Mouse (Mus musculus): ENCODE results near the gene C530025M09Rik.
A peak's percentile ranks its signal among the peaks of the same experiment; 100 is the strongest.

The C530025M09Rik gene

DNA sequence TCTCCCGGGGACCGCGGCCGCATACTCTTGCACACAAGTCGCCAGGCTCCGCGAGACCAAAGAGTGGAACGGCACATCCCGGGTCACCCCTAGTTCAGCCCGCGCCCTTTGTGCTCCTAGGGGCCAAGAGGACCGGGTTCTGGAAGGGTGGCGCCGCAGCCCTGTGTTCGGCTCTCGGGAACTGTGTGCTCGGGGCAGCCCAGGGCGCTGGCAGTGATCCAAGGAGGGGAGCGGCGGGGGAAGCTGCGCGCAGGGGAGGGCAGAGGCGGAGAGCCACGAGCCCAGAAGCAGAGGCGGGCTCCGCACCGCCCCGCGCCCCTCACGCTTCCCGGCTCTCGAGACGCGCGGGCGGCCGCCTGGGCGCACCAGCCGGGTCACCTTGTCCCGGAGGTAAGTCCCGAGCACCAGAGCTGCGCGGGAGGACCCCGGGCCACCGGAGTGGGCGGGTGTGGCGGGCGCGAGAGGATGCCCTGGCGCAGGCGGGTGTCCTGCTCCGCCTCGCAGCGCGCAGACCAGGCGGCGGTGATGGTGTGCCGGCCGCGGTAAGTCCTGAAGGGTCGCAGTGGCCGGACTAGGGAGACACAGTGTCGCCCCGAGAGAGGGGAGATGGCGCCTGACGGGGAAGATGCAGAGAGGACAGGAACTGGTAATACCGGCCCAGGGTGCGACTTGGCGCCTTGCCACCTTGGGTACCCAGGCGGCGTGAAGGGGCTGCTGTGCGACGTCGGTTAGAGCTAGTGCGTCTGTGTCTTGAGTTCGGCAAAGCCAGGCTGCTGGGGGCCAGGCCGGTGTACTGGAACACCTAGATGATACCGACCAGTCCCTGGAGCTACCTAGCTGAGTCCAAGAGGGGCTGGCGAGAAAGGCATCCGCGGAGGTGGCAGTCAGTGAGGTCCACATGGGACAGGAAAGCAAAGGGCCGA lies at the start of gene C530025M09Rik:
Gene C530025M09Rik (minus strand): TSS at position 678 of the 923 bp plus-strand sequence.
- peak; percentile 25 for DNase-seq (ENCODE audit: low spot score)

DNA sequence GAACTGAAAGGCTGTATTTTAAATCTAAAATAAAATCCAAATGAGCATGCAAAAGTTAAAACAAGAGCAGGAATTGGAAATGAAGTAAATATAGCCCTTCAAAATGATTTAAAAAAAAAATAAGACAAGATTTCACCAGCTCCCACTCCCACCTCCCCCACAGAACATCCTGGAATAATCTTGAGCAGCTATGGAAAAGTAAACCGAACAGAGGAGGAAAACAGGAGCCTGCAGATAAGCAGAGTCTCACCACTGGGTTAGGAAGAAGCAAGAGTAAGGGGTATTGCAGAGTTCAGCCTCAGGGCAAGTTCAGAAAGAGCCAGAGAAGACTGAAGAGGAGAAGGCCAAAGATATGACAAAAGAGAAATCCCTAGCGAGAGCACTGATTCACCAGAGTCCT lies 46.9 kb upstream of the C530025M09Rik start:
- no peak for DNase-seq (ENCODE audit: low spot score)

DNA sequence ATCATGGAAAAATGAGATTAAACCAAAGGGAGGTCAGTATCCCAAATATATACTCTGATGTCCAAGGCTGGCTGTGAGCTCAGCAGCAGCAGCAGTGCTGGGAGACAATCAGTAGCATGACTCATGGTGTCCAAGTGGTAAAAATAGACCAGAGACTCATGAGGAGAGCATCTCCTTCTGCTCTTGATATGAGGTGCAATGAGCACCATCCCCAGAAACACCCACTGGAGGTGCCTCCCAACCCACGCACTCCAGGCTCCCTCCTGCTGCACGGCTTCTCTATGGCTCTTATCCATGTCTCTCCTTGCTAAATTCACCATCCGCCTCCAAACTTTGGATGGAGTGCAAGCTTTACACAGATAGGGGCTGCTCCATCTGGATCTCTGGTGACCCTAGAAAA lies 42.3 kb upstream of the C530025M09Rik start:
- DNase-seq (ENCODE audit: low spot score), result no peak

DNA sequence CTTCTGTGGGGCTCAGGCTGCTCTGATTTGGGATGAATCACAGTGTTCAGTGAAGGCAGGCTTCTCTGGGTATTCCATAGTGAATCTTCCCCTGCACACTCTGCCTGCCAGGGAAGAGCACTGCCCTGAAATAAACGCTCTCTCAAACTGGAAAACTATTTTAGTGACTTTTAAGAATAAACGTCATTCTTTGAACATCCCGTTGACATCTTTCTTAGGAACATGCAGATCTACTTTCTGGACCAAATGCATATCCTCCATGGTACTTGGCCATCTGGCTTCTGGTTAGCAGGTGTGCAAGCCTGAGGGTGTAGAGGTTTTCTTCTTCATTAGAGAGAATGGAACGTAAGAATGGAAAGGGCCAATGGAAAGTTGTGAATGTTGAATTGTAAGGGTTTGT lies 41.5 kb upstream of the C530025M09Rik start:
- DNase-seq (ENCODE audit: low spot score), result no peak

DNA sequence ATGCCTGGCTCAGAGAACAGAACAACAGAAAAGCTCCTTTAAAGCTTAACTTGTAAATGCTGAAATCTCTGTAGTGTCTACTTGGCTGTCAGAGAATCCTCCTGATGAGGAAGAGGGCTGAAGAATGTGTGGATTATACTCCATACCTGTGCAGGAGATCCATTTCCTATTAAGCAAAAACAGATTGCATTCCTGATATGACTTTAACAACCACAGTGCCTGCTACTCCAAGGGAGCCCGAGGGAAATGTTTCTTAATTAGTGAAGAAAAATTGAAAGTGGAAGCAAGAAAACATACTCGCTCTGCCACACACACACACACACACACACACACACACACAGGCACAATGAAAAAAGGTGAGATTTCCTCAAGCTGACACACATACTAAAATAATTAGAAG lies 39.5 kb upstream of the C530025M09Rik start:
- DNase-seq (ENCODE audit: low spot score), result no peak

DNA sequence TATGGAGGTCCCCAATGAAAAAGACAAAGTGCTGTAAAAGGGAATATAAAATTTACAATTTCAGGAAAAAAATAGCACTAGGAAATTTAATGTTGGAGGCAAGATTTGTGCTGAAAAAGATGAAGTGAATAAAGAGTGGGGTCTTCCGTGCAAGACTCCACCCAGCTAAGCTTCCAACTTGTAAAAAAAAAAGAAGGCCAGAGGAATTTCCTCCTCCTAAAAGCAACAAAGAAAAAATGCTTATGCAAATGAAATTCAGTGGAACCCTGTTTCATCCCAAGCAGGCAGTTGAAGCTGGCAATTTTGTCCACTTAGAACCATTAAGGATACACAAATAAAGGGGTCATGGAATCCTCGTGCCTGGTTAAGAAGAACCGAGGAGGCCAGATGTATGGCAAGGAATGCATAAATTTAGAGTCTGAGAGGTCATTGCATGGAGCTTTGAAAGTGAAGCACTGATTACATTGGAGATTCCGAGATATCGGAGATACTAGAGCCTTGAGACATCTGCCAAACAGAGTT lies 35.0 kb upstream of the C530025M09Rik start:
- no peak for DNase-seq (ENCODE audit: low spot score)

DNA sequence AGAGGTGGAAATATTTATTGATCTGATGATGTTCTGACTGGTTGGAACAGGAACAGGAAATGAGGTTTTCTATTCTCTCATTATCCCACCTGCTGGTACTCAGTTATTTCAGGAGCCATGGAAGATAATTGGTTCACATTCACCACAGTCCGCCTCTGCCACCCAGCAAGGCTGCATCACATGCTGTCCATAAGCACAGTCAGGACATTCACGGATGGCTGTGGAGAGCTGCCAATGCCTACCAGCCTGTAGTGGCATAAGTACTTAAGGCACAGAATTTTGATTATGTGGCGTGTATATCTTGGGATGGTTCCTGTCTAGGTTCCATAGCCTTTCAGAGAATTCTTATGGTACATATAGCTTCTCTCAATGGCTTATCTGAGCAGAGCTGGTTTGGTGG lies 30.0 kb upstream of the C530025M09Rik start:
- DNase-seq (ENCODE audit: low spot score), result no peak

DNA sequence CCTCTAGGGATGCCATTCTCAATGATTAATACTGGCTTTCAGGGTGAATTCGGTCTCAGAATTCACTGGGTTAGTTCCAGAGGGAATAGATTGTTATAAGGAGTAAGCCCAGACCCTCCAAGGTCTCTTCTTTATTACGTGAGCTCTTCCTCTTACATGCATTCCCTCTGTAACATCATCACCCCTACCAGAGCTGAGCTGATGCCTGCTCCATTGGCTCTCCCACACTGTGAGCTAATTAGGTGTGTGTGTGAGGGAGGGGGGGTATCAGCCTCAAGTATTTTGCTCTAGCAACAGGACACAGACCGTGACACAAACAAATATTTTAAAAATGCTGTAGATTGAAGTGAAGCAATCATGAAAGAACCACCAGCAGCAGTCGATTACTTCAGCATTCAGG lies 17.8 kb upstream of the C530025M09Rik start:
- DNase-seq (ENCODE audit: low spot score), result no peak

DNA sequence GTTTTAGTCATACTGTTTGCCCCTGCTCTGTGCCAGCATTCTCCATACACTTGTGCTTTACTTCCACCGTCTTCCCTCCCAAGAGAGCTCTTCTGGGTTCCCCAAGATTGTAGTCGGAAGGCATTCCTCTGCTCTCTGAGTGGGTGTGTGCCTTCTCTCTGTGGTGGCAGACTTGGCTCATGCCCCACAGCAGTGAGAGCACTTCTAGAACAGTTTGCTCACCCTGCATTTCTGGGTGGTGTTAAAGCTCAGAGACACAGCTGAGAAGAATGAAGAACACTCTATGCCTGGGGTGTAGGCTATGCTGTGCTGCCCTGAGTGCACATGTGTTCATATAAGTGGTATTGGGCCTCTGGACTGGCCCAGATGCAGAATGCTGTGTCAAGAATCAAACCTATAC lies 13.6 kb upstream of the C530025M09Rik start:
- DNase-seq (ENCODE audit: low spot score), result no peak

DNA sequence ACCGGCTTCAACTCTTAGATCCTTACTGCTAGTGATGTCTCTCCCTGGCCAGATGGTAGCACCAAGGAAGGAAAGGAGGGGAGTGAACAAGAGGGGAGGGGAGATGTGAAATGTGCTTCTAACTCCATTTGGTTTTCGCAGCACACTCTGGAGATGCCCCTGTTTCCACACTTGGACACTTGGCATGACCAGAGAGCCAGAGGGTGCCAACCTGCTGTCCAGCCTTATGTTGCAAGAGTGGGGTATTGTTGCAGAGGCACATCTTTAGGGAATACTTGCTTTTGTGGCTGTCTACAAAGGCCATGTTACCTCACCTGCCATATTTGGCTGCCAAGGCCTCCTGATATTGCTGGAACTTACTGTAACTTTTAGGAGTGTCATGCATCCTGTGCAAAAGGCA lies 8.7 kb upstream of the C530025M09Rik start:
- DNase-seq (ENCODE audit: low spot score), result no peak

DNA sequence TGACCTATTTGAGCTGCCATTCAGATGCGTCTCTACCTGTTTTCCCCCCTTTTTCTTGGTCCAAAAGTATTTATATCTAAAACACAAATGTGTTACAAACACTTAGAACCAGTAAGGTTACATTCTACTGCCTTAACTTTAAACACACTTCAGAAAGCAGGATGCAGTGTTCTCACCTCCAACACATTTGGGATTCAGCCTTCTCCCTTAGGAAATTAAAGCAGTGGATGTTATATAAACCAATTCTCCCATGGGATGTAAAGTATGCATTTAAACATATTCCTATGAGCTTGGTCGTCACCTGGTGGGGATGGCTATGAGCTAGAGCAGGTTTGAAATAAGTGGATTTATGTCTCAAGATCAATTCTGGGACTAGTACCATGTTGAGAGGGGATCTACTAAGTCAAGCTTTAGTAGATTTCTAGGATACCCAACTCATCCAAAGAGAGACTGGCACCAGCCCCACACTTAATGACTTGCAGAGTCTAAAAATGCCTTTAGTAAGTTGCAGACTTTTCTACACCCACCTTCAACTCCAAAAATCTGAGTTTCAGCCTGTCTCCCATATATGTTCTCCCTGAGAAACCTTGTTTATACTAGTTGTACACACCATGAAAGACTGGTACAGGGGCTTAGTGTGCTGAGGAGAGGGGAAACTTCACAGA lies 5.6 kb upstream of the C530025M09Rik start:
- DNase-seq (ENCODE audit: low spot score), result no peak

DNA sequence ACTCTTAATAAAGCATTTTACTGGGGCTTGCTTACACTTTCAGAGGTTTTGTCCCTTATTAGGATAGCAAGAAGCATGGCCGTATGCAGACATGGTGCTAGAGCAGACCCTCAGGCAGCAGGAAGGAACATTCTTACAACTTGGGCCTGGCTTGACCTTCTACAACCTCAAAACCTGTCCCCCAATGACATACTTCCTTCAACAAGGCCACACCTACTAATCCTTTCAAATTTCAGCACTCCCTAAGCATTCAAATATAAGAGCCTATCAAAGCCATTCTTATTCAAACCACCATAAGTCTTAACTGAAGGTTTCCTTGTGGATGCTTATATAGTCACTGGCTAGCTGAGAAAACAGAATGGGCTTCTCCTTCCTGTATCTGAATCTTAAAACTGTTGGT lies 4.1 kb upstream of the C530025M09Rik start:
- DNase-seq (ENCODE audit: low spot score), result no peak

DNA sequence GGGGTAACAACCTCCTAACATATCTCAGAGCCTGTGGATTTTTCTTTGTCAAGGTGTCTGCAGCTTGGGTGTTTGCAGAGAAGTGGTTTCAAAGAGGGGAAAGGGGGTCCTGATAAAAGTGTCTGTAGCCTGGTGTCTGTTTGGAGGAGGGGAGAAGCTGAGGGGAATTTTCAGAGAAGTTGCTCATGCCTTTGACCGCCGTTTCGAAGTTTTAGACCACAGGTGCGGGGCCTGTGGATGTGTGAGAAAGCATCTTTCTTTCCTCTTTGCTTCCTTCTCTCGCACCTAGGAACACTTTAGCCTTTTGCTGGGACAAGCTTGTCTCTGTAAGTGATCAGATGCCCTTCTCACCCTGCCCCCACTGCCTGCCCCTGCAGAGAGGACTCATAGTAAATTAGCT lies 1.3 kb upstream of the C530025M09Rik start:
- no peak for DNase-seq (ENCODE audit: low spot score)

DNA sequence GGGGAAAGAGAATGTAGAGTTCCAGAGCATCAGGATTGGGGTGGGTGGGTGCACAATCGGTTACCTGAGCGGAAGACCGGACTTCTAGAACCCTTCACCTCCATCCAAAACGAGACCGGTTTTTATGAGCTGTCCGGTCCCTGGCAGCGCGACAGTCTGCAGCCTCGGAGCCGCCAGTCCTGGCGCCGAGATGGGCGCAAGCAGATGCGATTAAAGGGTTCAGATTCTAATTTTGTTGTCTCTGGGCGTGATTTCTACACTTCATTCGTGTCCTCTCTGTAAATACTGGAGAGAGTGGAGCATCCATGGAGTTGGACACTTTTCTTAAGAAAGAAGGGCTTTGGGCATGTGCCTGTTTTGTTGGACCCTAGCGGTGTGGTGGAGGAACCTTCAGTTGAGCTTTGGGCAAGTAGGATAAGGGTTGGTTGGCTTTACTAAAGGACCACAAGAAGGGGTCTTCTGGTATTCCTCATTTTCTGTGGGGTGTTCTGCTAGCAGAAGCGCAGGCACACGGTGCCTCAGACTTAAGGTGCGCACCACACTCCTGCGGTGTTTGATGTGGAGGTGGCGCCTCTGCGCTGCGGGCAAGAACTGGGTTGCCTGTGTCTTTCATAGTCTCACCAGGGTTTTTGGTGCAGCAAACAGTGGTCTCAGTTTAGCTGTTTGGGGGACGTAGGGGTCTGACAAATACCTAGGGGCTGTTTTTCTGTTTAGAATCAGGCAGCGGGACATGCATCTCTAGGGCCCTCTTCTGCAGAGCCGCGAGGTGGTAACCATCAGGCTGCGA lies 639 bp upstream of the C530025M09Rik start:
- DNase-seq (ENCODE audit: low spot score), result no peak

DNA sequence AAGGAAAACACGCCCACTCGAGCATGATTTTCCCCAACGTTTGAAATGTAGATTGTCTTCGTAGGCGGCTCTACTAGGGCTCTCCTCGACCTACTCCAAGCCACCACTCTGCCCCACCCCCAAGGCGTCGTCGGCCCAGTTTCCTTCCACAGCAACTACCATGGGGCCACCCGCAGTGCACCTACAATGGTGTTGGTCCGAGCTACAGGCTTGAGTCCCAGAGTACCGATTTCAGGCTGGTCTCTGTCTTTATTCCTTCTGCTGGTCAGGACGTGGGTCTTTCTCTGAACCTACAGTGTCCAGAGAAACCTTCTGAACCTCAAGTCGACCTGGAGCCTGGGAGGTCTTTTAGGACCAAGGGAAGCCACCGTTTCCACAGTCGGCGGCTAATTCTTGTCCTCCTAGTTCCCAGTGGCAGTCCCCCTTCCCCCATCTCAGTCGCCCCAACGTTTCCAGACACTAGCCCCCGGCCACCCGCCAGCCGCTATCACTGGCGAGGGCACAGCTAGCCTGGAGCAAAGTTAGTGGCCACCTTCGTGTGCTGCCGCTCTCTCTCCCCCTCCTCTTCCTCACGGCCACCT lies 968 bp downstream of the C530025M09Rik start:
- DNase-seq (ENCODE audit: low spot score), result no peak

DNA sequence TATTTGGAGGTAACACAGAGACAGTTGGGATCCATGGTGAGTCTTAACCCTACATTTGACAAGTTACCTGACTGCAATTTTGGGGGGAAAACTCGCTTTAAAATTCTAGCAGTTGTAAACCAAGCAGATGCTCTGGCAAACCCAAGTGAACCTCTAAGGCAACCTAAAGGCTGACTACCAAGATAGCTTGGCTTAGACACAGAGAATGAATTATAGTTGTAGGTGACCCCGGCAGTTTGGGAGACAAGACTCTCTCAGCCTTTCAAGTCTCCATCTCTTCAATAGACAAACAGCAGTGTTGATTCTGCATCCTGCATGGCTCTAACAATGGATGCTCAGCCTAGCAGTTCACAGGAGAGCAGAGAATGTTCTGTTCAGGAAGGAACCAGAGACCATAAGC lies 2.1 kb downstream of the C530025M09Rik start, which contains the start of gene Syndig1:
Gene Syndig1 (plus strand): TSS at position 301 of the 400 bp plus-strand sequence.
- no peak for DNase-seq (ENCODE audit: low spot score)

DNA sequence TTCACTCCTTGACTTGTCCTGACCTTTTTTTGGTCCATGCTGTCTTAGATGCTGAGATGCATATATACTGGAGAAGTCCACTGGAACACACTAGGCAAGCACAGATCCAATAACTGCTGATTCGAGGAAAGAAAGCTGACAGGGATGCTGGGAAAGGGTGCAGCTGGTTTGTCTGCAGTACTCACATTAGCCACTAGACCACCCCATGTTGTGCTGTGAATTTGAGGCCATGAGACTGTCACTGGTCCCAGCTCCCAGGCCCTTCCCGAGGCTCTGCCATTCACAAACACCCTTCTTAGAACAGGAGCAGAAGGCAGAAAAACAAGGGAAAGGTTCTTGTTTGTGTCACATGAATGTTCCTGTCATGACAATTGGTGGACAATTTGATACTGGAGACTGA lies 10.8 kb downstream of the C530025M09Rik start:
- DNase-seq (ENCODE audit: low spot score), result no peak

DNA sequence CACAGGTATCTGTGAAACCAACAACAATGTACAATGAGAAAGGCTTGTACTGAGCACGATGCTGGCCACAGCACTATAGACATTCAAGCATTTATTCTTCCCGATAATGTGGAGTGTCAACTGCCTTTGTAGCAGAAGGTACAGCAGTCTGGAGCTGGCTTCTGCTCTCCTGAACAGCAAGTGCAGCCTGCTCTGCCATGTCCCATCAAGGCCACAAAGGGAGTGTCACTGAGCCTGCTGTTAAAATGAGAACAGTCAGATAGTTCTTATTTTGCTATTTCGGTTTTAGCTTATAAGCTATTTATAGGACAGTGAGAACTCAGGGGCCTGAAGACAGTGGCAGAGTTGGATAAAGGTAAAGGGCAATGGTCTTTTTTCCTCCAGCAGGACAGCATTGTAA lies 11.3 kb downstream of the C530025M09Rik start:
- DNase-seq (ENCODE audit: low spot score), result no peak

DNA sequence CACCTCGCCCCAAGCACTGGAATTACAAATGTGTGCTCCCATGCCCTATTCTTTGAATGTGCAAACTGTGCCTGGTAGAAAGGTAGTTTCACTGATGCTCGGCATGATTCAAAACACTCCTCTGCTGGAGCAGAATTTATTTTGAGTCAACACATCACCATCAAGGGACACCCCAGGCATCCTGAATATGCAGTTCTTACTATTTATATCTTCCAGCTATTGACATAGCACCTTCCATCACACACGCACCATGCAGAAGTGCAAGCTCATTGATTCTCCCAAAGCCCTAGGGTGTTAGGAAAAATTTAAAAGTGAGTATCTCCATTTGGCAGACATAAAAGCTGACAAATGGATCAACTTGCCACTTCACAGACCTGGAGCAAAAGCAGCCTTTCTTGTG lies 12.6 kb downstream of the C530025M09Rik start:
- no peak for DNase-seq (ENCODE audit: low spot score)

DNA sequence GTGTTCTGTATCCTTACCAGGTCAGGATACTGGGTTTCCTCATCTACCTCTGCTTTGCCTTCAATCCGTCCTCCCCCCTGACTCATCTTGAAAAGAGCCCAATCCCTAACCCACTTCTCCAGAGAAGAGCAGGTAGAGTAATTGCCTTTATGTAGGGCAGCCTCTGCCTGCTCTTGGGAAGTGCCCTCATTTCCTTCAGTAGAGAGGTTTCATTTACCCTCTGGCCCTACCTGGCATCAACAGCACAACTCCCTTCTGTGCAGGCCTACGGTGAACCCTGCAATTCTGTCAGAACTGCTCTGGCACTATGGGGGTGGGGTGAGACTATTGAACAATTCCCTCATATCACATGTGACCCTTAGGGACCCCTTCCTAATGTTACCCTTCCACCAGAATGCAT lies 18.1 kb downstream of the C530025M09Rik start:
- no peak for DNase-seq (ENCODE audit: low spot score)

DNA sequence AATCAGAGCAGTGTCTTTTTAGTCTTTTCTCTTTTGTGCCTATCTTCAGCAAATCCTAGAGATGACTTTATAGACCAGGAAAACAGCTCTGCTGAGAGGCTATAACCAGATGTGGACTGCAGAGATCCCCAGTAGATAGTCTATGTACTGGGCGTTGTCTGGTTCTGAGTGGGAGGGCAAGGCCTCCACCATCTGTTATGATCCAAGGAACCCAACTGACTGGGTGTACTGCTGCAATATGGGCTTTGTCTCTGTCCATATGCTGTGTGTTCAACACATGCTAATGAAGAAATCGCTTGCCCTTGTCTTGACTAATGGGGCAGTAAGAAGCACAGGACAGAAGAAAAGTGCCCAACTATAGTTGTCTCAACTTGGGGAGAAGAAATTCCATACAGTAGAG lies 25.8 kb downstream of the C530025M09Rik start:
- DNase-seq (ENCODE audit: low spot score), result no peak

DNA sequence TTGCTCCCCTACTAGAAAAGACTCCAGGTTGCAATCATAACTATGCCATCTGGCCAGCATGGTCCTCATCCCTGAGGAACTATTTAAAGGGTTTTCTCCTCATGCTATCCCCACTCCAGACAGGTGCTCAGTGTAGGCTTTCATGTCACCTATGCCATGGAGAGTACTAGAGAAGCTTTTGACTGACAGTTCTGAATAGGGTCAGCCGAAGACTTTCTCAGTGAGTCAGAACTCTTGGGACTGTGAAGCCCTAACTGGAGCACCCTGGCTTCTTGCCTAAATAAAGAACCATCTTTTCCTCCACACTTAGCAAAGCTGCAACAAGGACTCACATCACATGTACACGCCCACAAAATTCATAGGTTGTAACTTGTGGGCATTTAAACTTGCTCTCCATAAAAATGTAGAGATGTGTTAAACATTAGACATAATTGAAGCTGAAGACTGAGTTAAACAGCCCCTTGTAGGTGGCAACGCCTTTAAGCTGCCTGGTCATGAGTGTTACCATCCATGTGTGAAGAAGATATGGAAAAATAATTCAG lies 26.3 kb downstream of the C530025M09Rik start:
- DNase-seq (ENCODE audit: low spot score), result no peak
